Mouse (Mus musculus) heart, adult 2 months (tissue): ENCODE measurements around the gene Apobec3. TPM values are rescaled to one million over a fixed set of nuclear protein-coding genes. Genes with fewer than 3 reads are reported as not detected.

Source experiments
- DNase-seq, 2 experiments: peaks; one replicate each; pipeline ENCODE4 v3.0.0; 2021
- H3K27ac ChIP-seq: fragments of 200-600 bp; 2 replicates; pipeline ENCODE4 v1.8.1; 2022
- H3K27me3 ChIP-seq: fragments of 200-500 bp; 2 replicates; pipeline ENCODE4 v1.6.1; 2012; ENCODE audit warnings: mild to moderate bottlenecking, low read length, inconsistent platforms, mixed read lengths; ENCODE audit not compliant: control insufficient read depth, insufficient read depth
- H3K36me3 ChIP-seq: fragments of 200-500 bp; 2 replicates; pipeline ENCODE4 v1.6.1; 2012; ENCODE audit warnings: low read length, inconsistent platforms; ENCODE audit not compliant: control insufficient read depth, insufficient read depth
- H3K4me1 ChIP-seq: fragments of 200-500 bp; 2 replicates; pipeline ENCODE4 v1.6.1; 2011; ENCODE audit warnings: low read length; ENCODE audit not compliant: control insufficient read depth, insufficient read depth
- H3K4me3 ChIP-seq: fragments of 200-600 bp; 2 replicates; pipeline ENCODE4 v1.8.1; 2022
- H3K79me2 ChIP-seq: fragments of 200-500 bp; replicated peaks from 2 replicates; pipeline ENCODE4 v1.6.1; 2012; ENCODE audit warnings: mild to moderate bottlenecking, inconsistent platforms, low read length, moderate library complexity, mixed read lengths; ENCODE audit not compliant: control insufficient read depth, insufficient read depth
- H3K9ac ChIP-seq: fragments of 200-500 bp; 2 replicates; pipeline ENCODE4 v1.6.1; 2012; ENCODE audit warnings: low read depth, mild to moderate bottlenecking, control low read depth, inconsistent platforms, low read length, mixed read lengths
- CTCF ChIP-seq: fragments of 200-600 bp; IDR thresholded peaks from 2 replicates; pipeline ENCODE4 v1.8.1; 2022; ENCODE audit warnings: antibody characterized with exemption, mild to moderate bottlenecking, moderate library complexity
- EP300 ChIP-seq: fragments of 200-500 bp; IDR thresholded peaks from 2 replicates; pipeline ENCODE4 v1.6.1; 2011; ENCODE audit warnings: low read depth, low read length, control low read depth; ENCODE audit not compliant: insufficient read depth
- POLR2A ChIP-seq: fragments of 200-500 bp; IDR thresholded peaks from 2 replicates; pipeline ENCODE4 v1.6.1; 2011; ENCODE audit warnings: mild to moderate bottlenecking, low read depth, low read length, control low read depth; ENCODE audit not compliant: insufficient read depth
- WGBS: fragments of 180-500 bp; shearing (Covaris S2); methylation state at CpG from one replicate; pipeline ENCODE4 v1.1.7; 2018; 5-methylcytosine and 5-hydroxymethylcytosine counted together
- intact Hi-C: fragments of 180-260 bp; cut with DNase I; formaldehyde crosslinking; loops from one replicate; pipeline ENCODE4 v1.15.1; 2025
- polyA plus RNA-seq: library from polyadenylated mRNA; depleted of rRNA; stranded (reverse); fragments of >200 nt; gene quantifications from 2 replicates; pipeline ENCODE4 v1.2.3, GENCODE M21; 2012
- total RNA-seq, 2 experiments: library from RNA; stranded (reverse); gene quantifications; 2 replicates each; pipeline ENCODE4 v1.2.3; 2021

The Apobec3 gene
- total and polyA plus RNA-seq, 3 experiments, result 6.8 to 13.9 (median 7.1) TPM

GRCm38 (mm10) chr15:79914357-79914756, 22.9 kb downstream of the Apobec3 start:
- Histone ChIP-seq H3K79me2 (no peaks in the 10 kb centered on the region), H3K9ac (no peak overlapping the region), H3K27ac (no peak overlapping the region), H3K36me3 (no peaks in the 10 kb centered on the region), H3K4me1 (no peaks in the 10 kb centered on the region), H3K4me3 (no peak overlapping the region), H3K27me3 (no peaks in the 10 kb centered on the region)
- DNase-seq, result no peak
- WGBS, result 76% methylated on average over 3 of the region's 3 CpGs
- TF ChIP-seq POLR2A, result no peak
- TF ChIP-seq EP300, result no peak
- peak; percentile 46 for TF ChIP-seq CTCF
- intact Hi-C loops, result loop anchor here (2.0 kb wide), 1 partner anchor 84 kb away; no protein-coding TSS in a partner anchor

DNA sequence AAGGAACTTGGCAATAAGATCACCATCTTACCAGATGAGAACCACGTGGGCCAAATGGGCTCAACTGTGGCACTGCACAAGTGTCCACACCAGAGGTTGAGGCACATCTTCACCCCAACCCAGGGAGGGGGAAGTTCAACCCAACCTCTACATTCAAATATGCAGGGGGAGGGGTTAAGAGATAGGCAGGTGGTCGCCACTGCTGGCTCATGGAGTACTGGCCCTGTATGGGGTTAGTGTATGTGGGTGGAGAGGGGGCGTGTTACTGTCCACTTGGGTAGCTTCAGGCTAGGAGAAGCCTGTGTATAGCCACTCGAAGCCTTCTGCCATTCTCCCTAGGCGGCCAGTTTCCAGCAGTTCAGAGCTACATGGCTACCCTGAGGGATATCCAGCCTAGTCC, 24.7 kb downstream of the Apobec3 start:
- Histone ChIP-seq H3K4me3 (no peak overlapping the region), H3K4me1 (no peaks in the 10 kb centered on the region), H3K79me2 (no peaks in the 10 kb centered on the region), H3K9ac (no peak overlapping the region), H3K27ac (no peak overlapping the region), H3K36me3 (no peaks in the 10 kb centered on the region), H3K27me3 (no peaks in the 10 kb centered on the region)
- TF ChIP-seq POLR2A, result peak; percentile 16; the same call in 1 of the 2 replicates
- no peak for TF ChIP-seq CTCF
- WGBS, result 64% methylated on average over 5 of the region's 5 CpGs
- intact Hi-C loops, result no loop called here
- DNase-seq, result no peak

DNA sequence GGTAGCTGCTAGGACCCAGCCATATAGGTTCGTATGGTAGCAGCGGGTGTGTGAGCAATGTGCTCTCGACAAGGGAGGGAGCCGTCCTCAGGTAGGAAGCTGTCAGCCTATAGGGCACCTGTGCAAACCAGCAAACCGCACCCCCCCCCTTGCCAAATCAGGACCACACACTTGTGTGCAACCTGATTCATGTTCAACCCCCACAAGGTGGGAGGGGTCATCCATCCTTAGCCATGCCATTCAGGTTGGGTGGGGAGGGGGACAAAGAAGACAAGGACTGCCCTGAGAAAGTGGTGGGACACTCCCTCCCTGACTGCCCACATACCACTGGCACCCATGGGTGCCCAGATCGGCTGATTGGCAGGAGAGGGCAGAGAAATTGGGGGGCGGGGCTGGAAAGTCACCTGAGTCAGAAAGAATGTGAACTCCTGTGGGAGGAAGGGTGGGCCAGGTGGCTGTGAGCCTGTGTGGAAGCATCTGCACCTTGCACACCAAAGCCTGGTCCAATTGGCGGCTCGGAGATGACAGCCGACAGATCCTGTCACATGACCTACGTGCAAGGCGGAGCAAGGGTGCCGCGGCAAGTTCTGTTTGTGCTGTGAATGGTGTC, 25.8 kb downstream of the Apobec3 start:
- 89% methylated on average over 14 of the region's 14 CpGs for WGBS
- H3K27me3 ChIP-seq, result no peaks in the 10 kb centered on the region

GRCm38 (mm10) chr15:79918485-79918884, 27.0 kb downstream of the Apobec3 start:
- no peaks in the 10 kb centered on the region for H3K4me1 ChIP-seq
- no peaks in the 10 kb centered on the region for H3K27me3 ChIP-seq
- no peaks in the 10 kb centered on the region for H3K36me3 ChIP-seq
- TF ChIP-seq CTCF (no peak), EP300 (no peak), POLR2A (no peak)
- H3K4me3 ChIP-seq, result no peak overlapping the region
- H3K9ac ChIP-seq, result no peak overlapping the region
- DNase-seq, result no peak
- H3K27ac ChIP-seq, result no peak overlapping the region
- 86% methylated on average over 16 of the region's 16 CpGs for WGBS
- H3K79me2 ChIP-seq, result no peaks in the 10 kb centered on the region
- intact Hi-C loops, result no loop called here

More for the DNA sequence above, 25.8 kb downstream of the Apobec3 start:
- DNase-seq, result no peak
- TF ChIP-seq POLR2A (0 out of 2 replicates have a peak, but pooled peaks have one; percentile 10), CTCF (no peak)
- H3K27ac ChIP-seq, result no peak overlapping the region
- no peaks in the 10 kb centered on the region for H3K36me3 ChIP-seq
- H3K4me3 ChIP-seq, result no peak overlapping the region
- no peak overlapping the region for H3K9ac ChIP-seq
- no peaks in the 10 kb centered on the region for H3K4me1 ChIP-seq
- intact Hi-C loops, result no loop called here
- no peaks in the 10 kb centered on the region for H3K79me2 ChIP-seq

DNA sequence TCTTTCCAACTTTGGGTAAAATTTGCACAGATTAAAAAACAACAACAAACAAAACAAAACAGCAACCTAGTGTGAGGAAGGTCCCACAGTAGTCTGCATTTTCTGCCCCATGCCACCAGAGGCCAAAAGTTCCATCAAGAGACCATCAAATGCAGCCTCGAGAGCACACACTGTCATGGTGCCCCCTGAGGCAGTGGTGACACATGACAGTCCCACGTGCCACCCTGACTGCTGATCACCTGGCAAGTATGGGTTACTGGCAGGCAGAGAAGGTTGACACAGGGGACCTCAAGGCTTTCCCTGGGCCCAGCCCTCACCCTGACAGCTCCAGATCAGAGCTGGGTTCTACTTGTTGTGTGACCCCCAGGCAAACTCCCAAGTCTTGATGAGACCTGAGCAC, 28.3 kb downstream of the Apobec3 start:
- no peaks in the 10 kb centered on the region for H3K36me3 ChIP-seq
- H3K9ac ChIP-seq, result no peak overlapping the region
- H3K27me3 ChIP-seq, result no peaks in the 10 kb centered on the region
- H3K79me2 ChIP-seq, result no peaks in the 10 kb centered on the region
- 49% methylated on average over 2 of the region's 2 CpGs for WGBS
- DNase-seq, result no peak
- no peak for TF ChIP-seq CTCF
- no peak for TF ChIP-seq EP300
- TF ChIP-seq POLR2A, result no peak
- intact Hi-C loops, result no loop called here
- no peak overlapping the region for H3K27ac ChIP-seq
- no peak overlapping the region for H3K4me3 ChIP-seq
- H3K4me1 ChIP-seq, result no peaks in the 10 kb centered on the region

GRCm38 (mm10) chr15:79926856-79927416, 35.5 kb downstream of the Apobec3 start:
- DNase-seq, result no peak
- TF ChIP-seq POLR2A (no peak), CTCF (no peak), EP300 (no peak)
- 84% methylated on average over 11 of the region's 11 CpGs for WGBS
- Histone ChIP-seq H3K27me3 (no peaks in the 10 kb centered on the region), H3K9ac (peak overlapping the region; percentile 26), H3K4me3 (no peak overlapping the region; the same call in 1 of the 2 replicates), H3K36me3 (no peaks in the 10 kb centered on the region), H3K27ac (peak overlapping the region; percentile 98), H3K4me1 (peaks cover 6% of the 10 kb centered on the region), H3K79me2 (no peaks in the 10 kb centered on the region)
- intact Hi-C loops, result no loop called here
